Mouse (Mus musculus): ENCODE measurements around the gene Catsperz.

- no peak for TF ChIP-seq CTCF (IDR thresholded peaks at IDR 0.05; ENCODE audit: control insufficient read depth, insufficient read depth, insufficient read length)
- TF ChIP-seq FOSL1 (IDR thresholded peaks at IDR 0.05; ENCODE audit: insufficient read depth, low read length, poor library complexity, severe bottlenecking), result peak; percentile 98
Measured at GRCm38 (mm10) chr19:6876799-6877198, 48.4 kb downstream of the Catsperz start.

Measured in C2C12 (cell line).